Mouse (Mus musculus) monocyte, adult 5-6 weeks (primary cell): ENCODE measurements at regions not wholly inside any gene's neighbourhood (a gene's known extent, or its start where the extent isn't known, plus 50 kb on each side); places are given as distances from the start of the nearest gene placed in this dataset.

Experiments used
- ATAC-seq: fragments of 153-309, 156-312 bp; replicated peaks from 2 replicates; pipeline ENCODE4 v1.8.0; 2017; ENCODE audit warnings: mild to moderate bottlenecking; ENCODE audit not compliant: low TSS enrichment, insufficient number of reproducible peaks, severe bottlenecking, poor library complexity, low FRiP score

DNA sequence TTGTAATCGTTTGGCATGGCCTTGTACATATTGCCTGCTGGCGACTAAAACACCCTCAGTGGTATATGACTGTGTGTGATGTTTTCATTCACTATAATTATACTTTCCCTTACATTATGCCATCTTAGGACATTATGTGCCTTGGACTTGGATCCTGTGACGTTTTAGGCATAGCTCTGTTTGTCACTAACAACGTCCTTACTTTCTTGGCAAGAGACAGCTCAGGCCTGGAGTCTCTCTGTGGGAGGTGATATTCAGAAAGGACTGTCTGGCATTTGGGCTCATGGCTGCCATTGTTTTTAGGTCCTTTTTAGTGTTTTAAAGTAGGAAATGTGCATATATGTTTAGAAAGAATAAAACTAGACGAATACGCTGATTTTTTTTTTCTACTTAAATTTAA is 158.5 kb downstream of the Adra2a start:
- no peak for ATAC-seq

DNA sequence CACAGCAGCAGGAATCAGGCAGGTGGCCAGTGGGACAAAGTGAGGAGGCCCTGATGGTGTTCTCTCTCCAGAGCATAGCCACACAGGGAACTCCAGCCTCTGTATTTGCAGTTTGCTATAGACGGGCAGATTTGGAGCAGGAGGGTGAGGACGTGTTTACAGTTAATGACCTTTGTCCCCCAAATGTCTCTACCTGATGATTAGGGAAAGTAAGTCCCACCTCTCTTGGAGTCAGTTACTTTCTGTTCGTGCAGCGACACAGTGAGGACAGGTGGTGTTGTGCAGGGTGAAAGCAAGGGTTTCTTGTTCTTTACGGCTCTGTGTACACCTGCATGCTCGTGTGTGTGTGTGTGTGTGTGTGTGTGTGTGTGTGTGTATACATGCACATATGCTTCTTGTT is 162.9 kb downstream of the Adra2a start:
- no peak for ATAC-seq

DNA sequence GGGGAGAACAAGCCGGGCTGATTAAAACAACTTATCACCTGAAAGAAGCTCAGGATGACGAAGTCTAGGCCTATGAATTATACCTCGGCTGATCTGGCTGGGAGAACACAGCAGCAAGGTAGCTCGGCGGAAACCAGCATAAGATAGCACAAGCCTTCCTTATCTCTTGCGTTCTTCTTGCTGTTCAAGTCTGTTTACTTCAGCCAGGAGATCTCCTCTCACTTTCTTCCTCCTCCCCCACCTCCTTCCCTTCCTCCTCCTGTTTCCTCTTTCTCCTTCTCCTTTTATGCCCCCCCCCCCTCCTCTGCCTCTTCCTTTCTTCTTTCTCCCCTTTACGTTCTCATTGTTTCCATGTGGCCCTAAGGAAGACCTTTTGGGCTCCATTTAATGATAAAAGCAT is 168.2 kb downstream of the Adra2a start:
- ATAC-seq, result no peak

DNA sequence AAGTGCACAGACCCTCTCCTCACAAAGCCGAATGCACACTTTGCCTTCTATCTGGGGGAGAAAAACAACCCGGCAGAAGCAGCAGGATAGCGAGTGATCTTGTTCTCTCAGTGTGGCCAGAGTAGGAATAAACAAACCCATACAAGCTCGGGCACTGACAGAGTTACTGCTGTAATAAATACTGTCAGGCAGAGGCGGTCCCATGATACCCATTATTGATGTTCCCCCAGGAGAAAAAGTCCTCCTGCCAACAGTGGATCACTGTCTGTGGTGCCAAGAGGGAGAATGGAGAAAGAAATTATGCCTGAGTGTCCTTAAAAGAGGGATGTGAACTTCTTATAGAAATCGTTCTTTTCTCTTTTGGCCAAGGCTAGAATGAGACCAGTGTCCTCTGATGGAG is 200.2 kb downstream of the Adra2a start:
- no peak for ATAC-seq

DNA sequence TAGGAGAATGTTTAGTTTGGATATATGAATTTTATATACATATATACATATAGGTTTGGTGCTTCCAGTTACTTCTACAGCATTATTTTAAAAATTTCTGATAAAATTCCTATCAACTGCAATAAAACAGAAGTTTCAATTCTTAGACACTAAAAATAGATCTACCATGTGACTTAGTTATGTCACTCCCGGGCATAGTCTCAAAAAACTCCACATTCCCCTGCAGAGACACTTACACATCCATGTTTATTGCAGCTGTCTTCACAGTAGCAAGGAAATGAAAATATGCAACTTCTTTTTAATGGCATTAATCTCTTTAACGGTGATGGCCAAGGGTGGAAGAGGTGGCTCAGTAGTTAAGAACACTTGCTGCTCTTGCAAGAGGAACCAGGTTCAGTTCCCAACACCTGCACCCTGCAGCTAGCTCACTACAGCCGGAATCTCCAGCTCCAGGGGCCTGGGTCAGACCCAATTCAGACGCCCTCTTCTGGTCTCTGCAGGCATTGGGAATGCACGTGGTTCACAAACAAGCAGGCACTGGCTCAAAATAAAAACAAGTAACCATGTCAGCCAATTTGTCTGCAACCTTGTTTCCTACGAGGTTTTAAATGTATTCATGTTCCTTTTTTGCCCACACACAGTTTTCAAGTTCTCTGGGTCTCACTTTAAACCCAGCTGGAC is 204.4 kb downstream of the Adra2a start:
- no peak for ATAC-seq

DNA sequence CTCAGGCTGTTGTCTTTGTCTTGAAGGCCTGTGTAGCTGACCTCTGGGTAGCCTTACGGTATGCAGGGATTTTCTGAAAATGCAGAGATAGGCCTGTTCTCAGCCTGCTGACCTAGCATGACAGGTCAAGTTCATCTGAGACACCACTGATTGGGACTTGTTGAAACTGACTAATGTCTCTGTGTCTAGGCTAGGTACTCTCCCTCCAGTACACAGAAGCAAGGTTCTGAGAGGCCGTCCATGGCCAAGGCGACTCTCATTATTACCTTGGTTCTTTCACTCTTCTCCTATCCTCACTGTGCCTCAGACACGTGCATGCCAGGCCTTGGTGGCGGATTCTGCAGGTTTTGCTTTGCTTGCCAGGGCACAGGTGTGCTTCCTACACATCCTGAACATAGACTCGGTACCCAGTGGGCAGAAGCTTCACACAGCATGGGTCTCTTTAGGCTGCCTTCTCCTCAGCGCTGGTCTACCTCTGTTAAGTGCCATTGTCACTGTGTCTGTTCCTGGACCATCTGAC is 208.3 kb downstream of the Adra2a start:
- ATAC-seq, result no peak

DNA sequence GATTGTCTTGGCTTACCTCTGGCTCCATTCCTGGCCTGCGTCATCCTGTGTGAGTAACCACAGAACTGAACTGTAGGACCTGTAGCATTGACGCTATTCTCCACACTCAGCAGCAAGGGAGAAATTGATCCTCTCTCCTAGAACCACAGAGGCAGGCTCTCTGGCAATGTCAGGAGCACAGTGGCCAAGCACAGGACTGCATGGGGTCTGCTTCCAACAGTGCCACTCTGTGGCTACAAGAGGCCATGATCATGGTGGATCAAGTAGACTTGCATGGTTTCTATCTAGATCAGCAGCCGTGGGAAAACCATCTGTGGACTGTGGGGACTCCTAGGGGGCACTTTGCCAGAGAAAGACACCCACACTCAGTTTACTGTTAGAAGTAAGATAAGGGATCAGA is 213.9 kb downstream of the Adra2a start:
- no peak for ATAC-seq

DNA sequence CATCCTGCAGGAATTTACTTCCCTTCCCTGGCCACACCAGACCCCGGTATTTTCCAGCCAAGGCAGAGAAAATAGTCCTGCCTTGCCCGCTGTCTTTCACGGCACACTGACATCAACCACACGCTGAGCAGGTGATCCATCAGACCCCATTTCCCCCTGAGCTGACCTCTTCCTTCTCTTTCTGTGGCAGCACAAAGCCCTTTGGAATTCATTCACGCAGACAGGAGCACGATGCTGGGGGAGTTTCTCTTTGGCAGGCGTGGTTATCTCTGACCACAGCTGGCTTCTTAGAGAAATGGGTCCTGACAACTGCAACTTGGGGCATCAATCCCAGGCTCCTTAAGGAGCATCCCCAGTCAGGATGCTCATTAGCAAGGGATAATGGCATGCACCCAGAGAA is 215.2 kb downstream of the Adra2a start:
- no peak for ATAC-seq

DNA sequence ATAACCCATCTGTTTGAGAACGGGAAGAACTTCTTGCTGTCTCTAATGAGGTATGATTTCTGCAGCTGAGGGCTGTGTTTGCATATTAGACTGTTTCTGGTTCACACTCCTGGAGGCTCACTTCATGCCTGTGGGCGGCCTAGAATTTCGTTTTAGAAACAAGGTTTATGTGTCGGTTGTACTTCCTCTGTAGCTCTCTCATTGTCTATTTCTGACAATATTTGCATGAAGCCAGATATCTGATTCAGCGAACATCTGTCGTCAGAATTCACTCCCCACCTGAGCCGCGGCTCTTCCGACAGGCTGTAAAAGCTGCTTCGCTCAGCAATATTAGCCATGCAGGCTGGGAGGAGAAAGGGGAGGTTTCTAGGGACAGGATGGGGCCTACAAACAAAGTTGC is 233.4 kb downstream of the Adra2a start:
- no peak for ATAC-seq

DNA sequence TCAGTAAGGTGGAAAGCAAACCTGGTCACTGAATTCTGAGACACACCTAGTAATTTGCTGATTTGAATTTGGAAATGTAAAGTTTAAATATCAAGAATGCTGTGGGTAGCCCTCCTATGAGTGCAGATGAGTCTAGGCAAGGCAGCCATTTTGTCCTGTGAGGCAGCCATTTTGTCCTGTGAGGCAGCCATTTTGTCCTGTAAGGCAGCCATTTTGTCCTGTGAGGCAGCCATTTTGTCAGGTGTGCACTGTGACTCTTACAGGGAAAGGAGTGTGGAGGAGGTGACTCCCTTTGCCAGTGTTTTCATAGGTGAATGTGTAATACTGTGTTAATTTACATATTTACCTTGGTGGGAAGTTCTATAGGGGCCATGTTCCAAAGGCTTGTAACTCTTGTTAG is 241.5 kb downstream of the Adra2a start:
- no peak for ATAC-seq

DNA sequence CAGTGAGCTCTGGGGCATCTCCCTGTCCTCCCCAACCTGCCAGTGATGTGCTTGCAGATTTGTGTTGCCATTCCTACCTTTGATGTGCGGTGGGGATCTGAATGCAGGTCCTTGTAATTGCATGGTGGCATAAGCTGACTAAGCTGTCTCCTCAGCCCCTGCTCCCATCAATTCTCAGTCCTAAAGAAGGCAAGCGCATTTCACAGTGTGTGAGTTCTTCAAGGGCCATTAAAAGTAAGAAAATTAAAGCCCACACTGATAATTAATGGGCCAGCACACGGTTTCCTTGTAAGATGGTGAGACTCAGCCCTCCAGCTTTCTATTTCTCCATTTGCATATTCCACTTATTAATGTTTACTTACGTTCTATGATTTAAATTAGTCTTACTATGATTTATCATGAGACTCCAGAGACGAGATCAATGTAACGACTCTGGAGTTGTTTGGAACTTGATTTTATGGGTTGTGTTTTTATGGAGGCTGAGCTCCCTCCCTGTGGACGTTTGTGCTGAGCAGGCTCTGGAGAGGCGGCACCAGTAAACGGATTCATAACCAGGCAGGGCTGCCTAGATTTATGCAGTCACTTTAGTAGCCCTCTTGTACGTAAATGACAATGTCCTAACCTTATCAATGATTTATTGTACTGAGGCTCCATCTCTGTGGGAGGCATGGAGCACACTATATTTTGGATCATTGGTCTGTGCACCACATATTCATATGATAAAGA is 253.9 kb downstream of the Adra2a start:
- ATAC-seq, result no peak

DNA sequence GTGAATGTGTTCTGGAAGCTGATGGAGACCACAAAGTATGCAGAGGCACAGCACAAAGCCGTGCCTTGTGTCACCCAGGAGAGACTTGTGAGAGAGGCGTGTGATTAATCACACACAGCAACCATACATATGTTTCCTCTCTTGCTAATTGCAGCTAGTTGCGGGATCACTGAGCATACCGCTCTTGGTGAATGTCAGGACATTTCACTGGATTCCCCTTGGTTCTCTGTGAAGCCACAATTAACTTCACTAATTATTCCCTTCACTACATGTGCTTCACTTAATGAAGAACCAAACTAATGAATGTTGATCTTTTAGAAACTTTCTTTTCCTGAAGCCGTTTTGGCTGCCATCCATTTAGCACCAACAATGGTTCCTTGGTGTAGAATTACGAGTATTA is 267.3 kb downstream of the Adra2a start:
- ATAC-seq, result no peak

DNA sequence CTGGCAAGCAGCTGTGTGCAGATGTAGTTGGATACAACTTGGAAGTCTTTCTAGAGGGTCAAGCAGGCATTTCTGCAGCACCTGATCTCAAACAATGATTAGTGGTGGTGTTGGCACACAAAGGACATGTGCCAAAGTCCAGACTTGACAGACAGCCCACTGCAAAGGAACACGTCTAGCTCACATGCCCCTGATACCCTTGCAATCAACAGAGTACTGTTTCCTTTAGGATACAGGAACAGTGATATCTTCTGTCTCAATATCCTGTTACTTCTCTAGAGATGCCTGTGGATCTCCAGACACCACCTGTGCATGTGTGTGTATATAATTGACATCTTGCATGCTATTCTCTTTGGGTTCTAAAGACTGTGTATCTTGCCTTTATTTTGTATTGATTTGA is 267.8 kb downstream of the Adra2a start:
- no peak for ATAC-seq

DNA sequence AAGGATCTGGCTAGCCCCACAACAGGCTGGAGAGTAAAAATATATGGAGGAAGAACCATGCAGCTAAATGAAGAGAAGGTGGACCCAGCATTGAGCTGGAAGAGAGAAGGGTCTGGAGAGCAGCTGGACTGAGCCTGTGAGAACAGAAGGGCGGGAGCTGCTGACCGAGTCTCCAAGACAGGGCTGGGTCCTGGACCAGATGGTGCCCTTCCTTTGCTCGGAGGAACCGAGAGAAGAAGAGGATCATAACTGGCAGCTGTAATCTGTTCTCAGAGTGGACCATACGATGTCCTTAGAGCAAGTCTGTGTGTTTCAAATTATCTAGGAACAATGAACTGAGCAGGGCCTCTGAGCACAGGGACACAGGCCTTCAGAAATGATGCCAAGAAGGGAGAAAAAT is 279.3 kb downstream of the Adra2a start:
- ATAC-seq, result no peak

DNA sequence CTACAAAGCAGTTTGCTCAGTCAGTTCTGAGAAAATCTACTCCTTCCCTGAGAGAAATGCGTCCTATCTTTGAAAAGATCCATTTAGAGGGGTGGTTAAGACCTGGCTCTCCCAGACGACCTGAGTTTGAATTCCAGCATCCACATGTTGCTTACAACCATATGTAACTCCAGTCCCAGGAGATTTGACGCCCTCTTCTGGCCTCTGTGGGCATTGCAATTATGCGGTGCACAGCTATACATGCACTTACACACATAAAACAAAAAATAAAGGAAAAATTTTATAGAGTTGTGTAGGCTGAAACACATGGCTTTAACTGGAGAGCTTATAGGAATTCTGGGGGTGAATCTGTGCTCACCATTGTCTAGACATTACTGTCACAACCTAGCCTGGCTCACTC is 281.0 kb downstream of the Adra2a start:
- ATAC-seq, result no peak

DNA sequence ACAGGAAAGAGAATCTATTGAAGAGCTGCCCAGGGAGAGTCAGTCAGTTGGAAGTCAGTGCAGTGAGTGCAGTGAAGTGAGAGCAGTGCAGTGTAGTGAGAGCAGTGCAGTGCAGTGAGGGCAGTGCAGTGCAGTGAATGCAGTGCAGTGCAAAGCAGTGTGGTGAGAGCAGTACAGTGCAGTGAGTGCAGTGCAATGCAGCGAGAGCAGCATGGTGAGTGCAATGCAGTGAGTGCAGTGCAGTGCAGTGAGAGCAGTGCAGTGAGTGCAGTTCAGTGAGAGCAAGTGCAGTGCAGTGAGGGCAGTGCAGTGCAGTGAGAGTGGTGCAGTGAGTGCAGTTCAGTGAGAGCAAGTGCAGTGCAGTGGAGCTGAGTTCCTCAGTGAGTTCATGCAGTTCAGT is 288.2 kb downstream of the Adra2a start:
- no peak for ATAC-seq

DNA sequence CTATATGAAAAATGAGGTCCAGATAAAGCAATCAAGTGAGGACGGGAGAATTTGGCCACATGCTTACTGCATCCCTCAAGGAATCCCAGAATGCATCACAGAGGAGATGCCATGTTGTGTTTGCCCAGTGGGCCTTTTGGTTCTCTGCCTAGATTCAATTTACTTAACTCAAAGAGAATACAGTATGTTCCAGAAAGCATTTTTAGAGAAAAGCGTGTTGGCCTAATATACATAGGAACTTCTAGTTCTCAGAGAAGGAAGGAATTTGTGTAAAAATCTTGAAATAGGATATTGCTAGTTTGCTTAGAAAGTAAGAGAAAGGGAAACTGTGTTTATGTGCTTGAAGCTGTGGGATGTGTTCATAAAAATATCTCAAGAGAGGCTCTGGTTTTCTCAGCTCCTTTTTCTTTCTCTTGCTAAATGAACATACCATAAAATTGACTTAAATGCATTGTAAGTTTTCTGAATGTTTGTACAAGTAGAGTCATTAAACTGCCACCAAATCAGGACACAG is 296.9 kb downstream of the Adra2a start:
- no peak for ATAC-seq

DNA sequence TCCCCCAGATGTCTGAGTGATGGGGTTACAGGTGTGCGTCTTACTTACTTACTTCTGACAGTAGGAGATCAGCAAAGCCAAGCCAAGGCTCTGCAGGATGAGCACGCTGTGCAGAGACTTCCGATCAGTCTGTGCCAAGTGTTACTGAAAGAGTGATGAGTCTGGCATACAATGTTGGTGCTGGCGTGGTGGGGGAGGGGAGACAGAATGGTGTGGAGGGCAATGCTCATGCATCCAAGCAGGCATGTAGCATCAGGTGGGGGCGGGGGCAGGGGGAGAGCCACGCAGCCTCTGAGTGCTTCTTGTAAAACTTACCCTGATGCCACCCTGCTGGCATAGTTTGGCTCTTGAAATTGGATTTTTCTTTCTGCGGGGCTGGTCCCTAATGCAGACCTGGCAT is 315.8 kb downstream of the Adra2a start:
- ATAC-seq, result no peak

DNA sequence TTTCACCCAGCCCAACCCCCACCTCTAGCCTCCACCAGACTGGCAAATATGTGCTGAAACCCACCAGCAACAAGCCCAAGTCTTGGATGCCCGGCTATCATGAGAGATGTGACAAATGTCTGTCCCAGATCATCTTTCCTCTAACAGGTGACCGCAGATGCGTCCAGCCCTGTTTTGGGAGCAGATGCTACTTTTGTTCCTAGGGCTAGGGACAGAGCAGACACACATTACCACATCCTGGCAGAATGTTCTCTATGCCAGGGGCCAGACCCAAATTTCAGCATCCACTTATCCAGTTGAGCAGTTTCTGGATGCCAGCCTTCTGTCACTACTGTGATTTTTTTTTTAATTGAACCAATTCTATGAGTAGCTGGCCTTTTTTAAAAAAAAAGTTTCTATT is 316.7 kb downstream of the Adra2a start:
- ATAC-seq, result no peak

DNA sequence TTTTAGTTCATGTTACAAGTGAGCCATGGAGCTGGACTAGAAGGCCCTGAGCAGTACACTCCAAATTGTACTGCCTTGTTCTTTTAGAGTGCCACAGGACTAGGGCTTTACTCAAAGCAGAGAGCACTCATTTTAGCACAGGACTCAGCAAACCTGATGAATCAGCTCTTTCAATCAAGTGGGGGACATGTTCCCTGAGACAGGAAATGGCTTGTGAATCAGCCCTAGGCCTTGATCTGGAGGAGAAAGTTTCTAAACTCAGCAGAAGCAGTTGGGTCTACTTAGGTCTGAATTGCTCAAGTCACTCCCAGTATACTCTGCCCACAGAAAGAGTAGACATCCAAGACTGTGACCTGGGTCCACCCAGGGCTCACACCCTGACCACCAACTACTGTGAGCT is 341.1 kb downstream of the Adra2a start:
- ATAC-seq, result no peak
